Mouse (Mus musculus) brown adipose tissue, adult 24 weeks (tissue): ENCODE data around the gene Pou2f1. TPM values are rescaled to one million over a fixed set of nuclear protein-coding genes. Genes with fewer than 3 reads are reported as not detected.

ENCODE experiments used
- H3K27ac ChIP-seq: fragments of 200-500 bp; replicated peaks from 2 replicates; pipeline ENCODE4 v1.5.1; 2012; ENCODE audit warnings: low read depth, mild to moderate bottlenecking, low read length
- H3K4me1 ChIP-seq: fragments of 200-500 bp; 2 replicates; pipeline ENCODE4 v1.6.1; 2012; ENCODE audit warnings: low read length, mixed read lengths; ENCODE audit not compliant: control insufficient read depth, insufficient read depth, insufficient read length
- H3K4me3 ChIP-seq: fragments of 200-500 bp; 2 replicates; pipeline ENCODE4 v1.5.1; 2012; ENCODE audit warnings: low read depth, mild to moderate bottlenecking, low read length, moderate library complexity; ENCODE audit not compliant: insufficient read depth
- polyA plus RNA-seq: library from polyadenylated mRNA; stranded (reverse); fragments of >200 nt; gene quantifications from 2 replicates; pipeline ENCODE4 v1.2.4, GENCODE M21; 2012; ENCODE audit not compliant: missing spikeins, insufficient read depth, insufficient read length

Gene Pou2f1
- polyA plus RNA-seq, 1 experiment = 4.0 TPM

- no peak overlapping the region for H3K4me3 ChIP-seq
Measured at GRCm38 (mm10) chr1:165891686-165892085, 110.8 kb downstream of the Pou2f1 start.

GRCm38 (mm10) chr1:165882146-165882900 is 120.2 kb downstream of the Pou2f1 start:
- Histone ChIP-seq H3K4me3 (no peak overlapping the region), H3K4me1 (peaks cover 2% of the 10 kb centered on the region; the same call in 1 of the 2 replicates), H3K27ac (no peak overlapping the region)

More at GRCm38 (mm10) chr1:165891686-165892085, 110.8 kb downstream of the Pou2f1 start:
- no peak overlapping the region for H3K27ac ChIP-seq
- no peaks in the 10 kb centered on the region for H3K4me1 ChIP-seq

GRCm38 (mm10) chr1:165878751-165879150 is 123.7 kb downstream of the Pou2f1 start:
- H3K4me1 ChIP-seq = peaks cover 5% of the 10 kb centered on the region; the same call in 1 of the 2 replicates
- H3K27ac ChIP-seq = no peak overlapping the region
- H3K4me3 ChIP-seq = no peak overlapping the region

- no peak overlapping the region for H3K27ac ChIP-seq
- H3K4me1 ChIP-seq = peaks cover 6% of the 10 kb centered on the region
- H3K4me3 ChIP-seq = no peak overlapping the region
Measured at GRCm38 (mm10) chr1:165875520-165876284, 126.8 kb downstream of the Pou2f1 start.

GRCm38 (mm10) chr1:165874645-165875044 is 127.8 kb downstream of the Pou2f1 start:
- Histone ChIP-seq H3K27ac (no peak overlapping the region), H3K4me3 (no peak overlapping the region), H3K4me1 (peaks cover 6% of the 10 kb centered on the region)

- Histone ChIP-seq H3K4me3 (no peak overlapping the region), H3K4me1 (peaks cover 2% of the 10 kb centered on the region), H3K27ac (no peak overlapping the region)
Measured at GRCm38 (mm10) chr1:165868659-165869058, 133.8 kb downstream of the Pou2f1 start.

- peaks cover 3% of the 10 kb centered on the region; the same call in 1 of the 2 replicates for H3K4me1 ChIP-seq
- H3K27ac ChIP-seq = no peak overlapping the region
- H3K4me3 ChIP-seq = no peak overlapping the region
Measured at GRCm38 (mm10) chr1:165866630-165867280, 135.7 kb downstream of the Pou2f1 start.

GRCm38 (mm10) chr1:165864864-165865795 is 137.3 kb downstream of the Pou2f1 start:
- peaks cover 8% of the 10 kb centered on the region for H3K4me1 ChIP-seq
- no peak overlapping the region for H3K27ac ChIP-seq

GRCm38 (mm10) chr1:165862059-165862458 is 140.4 kb downstream of the Pou2f1 start:
- Histone ChIP-seq H3K27ac (0 out of 2 replicates have a peak overlapping the region, but pooled peaks have one; percentile 1), H3K4me1 (peaks cover 20% of the 10 kb centered on the region), H3K4me3 (no peak overlapping the region)

More at GRCm38 (mm10) chr1:165864864-165865795, 137.3 kb downstream of the Pou2f1 start:
- no peak overlapping the region for H3K4me3 ChIP-seq

- H3K27ac ChIP-seq = peak overlapping the region; percentile 87; the same call in 1 of the 2 replicates
- H3K4me1 ChIP-seq = peaks cover 20% of the 10 kb centered on the region
- no peak overlapping the region for H3K4me3 ChIP-seq
Measured at GRCm38 (mm10) chr1:165861235-165861609, 141.3 kb downstream of the Pou2f1 start.

- H3K4me3 ChIP-seq = no peak overlapping the region
- peaks cover 24% of the 10 kb centered on the region for H3K4me1 ChIP-seq
- H3K27ac ChIP-seq = peak overlapping the region; percentile 87
Measured at GRCm38 (mm10) chr1:165860373-165861234, 141.9 kb downstream of the Pou2f1 start.

GRCm38 (mm10) chr1:165858356-165858755 is 144.1 kb downstream of the Pou2f1 start:
- H3K4me3 ChIP-seq = no peak overlapping the region
- H3K27ac ChIP-seq = peak overlapping the region; percentile 26; the same call in 1 of the 2 replicates
- peaks cover 31% of the 10 kb centered on the region for H3K4me1 ChIP-seq

GRCm38 (mm10) chr1:165857279-165857678 is 145.2 kb downstream of the Pou2f1 start:
- Histone ChIP-seq H3K27ac (0 out of 2 replicates have a peak overlapping the region, but pooled peaks have one; percentile 26), H3K4me1 (peaks cover 31% of the 10 kb centered on the region), H3K4me3 (no peak overlapping the region)
